Comparison of ENCODE assay signal across 23 mouse cellular contexts in the genomic region with DNA sequence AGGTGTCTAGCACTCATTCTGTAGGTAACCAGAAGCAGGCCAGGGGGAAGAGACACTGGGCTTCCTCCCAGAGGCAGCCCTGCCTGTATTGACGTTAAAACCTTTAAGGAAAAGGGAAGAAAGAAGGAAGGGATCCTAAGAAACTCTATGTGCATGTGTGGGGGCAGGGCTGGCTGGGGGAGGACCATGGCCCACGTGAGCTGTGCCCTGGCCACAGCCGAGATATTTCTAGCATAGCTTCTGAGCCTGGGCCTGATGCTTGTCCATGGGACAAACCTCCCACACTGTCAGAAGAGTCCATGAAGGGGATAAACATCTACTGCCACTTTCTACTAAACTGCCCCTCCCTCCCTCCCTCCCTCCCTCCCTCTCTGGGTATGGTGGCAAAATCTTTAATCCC. TPM values are rescaled to one million over a fixed set of nuclear protein-coding genes. Genes with fewer than 3 reads are reported as not detected.
DNase-seq lines count a peak whose midpoint lies in the region; ATAC-seq and TF ChIP-seq lines count a peak whose summit lies in the region.
"Had no signal": no experiment of that assay in that cellular context is flagged by ENCODE, and none has a peak within 500 bp of the region (broad histone marks: within the 10 kb centered on the region; RNA-seq: fewer than 3 reads in every experiment).

No protein-coding gene starts in this region.

- intact Hi-C loops in heart, postnatal 36 days (cut with DNase I), result no loop called here

- peaks cover 21% of the 10 kb centered on the region; the same call in 1 of the 2 replicates for H3K79me2 ChIP-seq in liver, adult 2 months (ENCODE audit: control insufficient read depth, insufficient read depth, low read length)

- 51% methylated on average over 3 of the region's 3 CpGs for WGBS in heart, embryonic 10.5 days
- 20% methylated on average over 3 of the region's 3 CpGs for WGBS in liver, adult 2 months
- 61% methylated on average over 3 of the region's 3 CpGs for WGBS in stomach, postnatal 0 days

- no peak overlapping the region for H3K4me3 ChIP-seq in heart, embryonic 10.5 days
- peak overlapping the region; percentile 72 for H3K4me3 ChIP-seq in liver, adult 2 months (ENCODE audit: insufficient read depth, low read depth, low read length)
- H3K4me3 ChIP-seq in stomach, postnatal 0 days (ENCODE audit: low read depth, low read length), result no peak overlapping the region
- H3K4me3 ChIP-seq: forebrain, embryonic 13.5 days; heart, embryonic 15.5 days; hindbrain, embryonic 10.5 days had no signal

- TF ChIP-seq POLR2A in liver, adult 2 months (IDR thresholded peaks at IDR 0.05; ENCODE audit: extremely low read depth, insufficient read depth, low read length), result no peak

- H3K4me2 ChIP-seq in stomach, postnatal 0 days (replicated peaks; ENCODE audit: low read depth), result no peak overlapping the region
- H3K4me2 ChIP-seq: forebrain, embryonic 13.5 days; heart, embryonic 11.5 days; heart, embryonic 15.5 days; hindbrain, embryonic 14.5 days had no signal

- TF ChIP-seq CTCF in liver, adult 2 months (IDR thresholded peaks at IDR 0.05; ENCODE audit: low read depth, low read length), result no peak
- no peak for TF ChIP-seq CTCF in stomach, postnatal 0 days (IDR thresholded peaks at IDR 0.05; ENCODE audit: low read depth)

- peak overlapping the region; percentile 44; the same call in 1 of the 2 replicates for H3K27ac ChIP-seq in heart, embryonic 10.5 days
- peak overlapping the region; percentile 87 for H3K27ac ChIP-seq in liver, adult 2 months (replicated peaks; ENCODE audit: insufficient read depth, low read depth, low read length)
- no peak overlapping the region for H3K27ac ChIP-seq in stomach, postnatal 0 days (replicated peaks)
- H3K27ac ChIP-seq: forebrain, embryonic 13.5 days; heart, embryonic 15.5 days; hindbrain, embryonic 10.5 days; hindbrain, embryonic 14.5 days had no signal

- H3K9ac ChIP-seq in liver, adult 2 months (ENCODE audit: low read depth, low read length), result peak overlapping the region; percentile 22
- H3K9ac ChIP-seq in stomach, postnatal 0 days (ENCODE audit: low read length), result no peak overlapping the region
- H3K9ac ChIP-seq: forebrain, embryonic 13.5 days; heart, embryonic 15.5 days; hindbrain, embryonic 14.5 days had no signal

- no peak for DNase-seq in heart, embryonic 10.5 days (ENCODE audit: low spot score)
- DNase-seq in heart, postnatal 36 days, result no peak
- DNase-seq in liver, adult 2 months (ENCODE audit: extremely low read depth, low read depth, low spot score), result no peak
- DNase-seq in liver (no peak), adipocyte (ENCODE audit: low spot score) (no peak)
- peak; percentile 75 to 79 for DNase-seq in kidney, postnatal 36 days
- DNase-seq in stomach, postnatal 0 days (ENCODE audit: low spot score), result no peak
- DNase-seq: adrenal gland, adult 2 months; adrenal gland, postnatal 25 days; cerebellum, adult 18-20 months; cerebellum, adult 9-11 months; cerebellum, postnatal 36 days; gastrocnemius, postnatal 10 days; heart, adult 18-20 months; heart, postnatal 14 days had no signal

- ATAC-seq in stomach, postnatal 0 days (ENCODE audit: low FRiP score, low TSS enrichment), result no peak
- ATAC-seq: forebrain, embryonic 13.5 days had no signal

- H3K27me3 ChIP-seq in heart, embryonic 10.5 days (ENCODE audit: insufficient read depth, poor library complexity, severe bottlenecking), result no peaks in the 10 kb centered on the region
- no peaks in the 10 kb centered on the region for H3K27me3 ChIP-seq in liver, adult 2 months (ENCODE audit: control insufficient read depth, insufficient read depth, low read length)
- H3K27me3 ChIP-seq in stomach, postnatal 0 days (ENCODE audit: control insufficient read depth, insufficient read depth, low read length), result no peaks in the 10 kb centered on the region
- H3K27me3 ChIP-seq: forebrain, embryonic 13.5 days; heart, embryonic 15.5 days had no signal

- H3K4me1 ChIP-seq in heart, embryonic 10.5 days, result peaks cover 21% of the 10 kb centered on the region
- H3K4me1 ChIP-seq in liver, adult 2 months (ENCODE audit: control insufficient read depth, insufficient read depth, low read length), result peaks cover 39% of the 10 kb centered on the region
- no peaks in the 10 kb centered on the region for H3K4me1 ChIP-seq in stomach, postnatal 0 days (replicated peaks; ENCODE audit: control insufficient read depth, insufficient read depth)
- H3K4me1 ChIP-seq: forebrain, embryonic 13.5 days had no signal

- H3K9me3 ChIP-seq in heart, embryonic 10.5 days, result no peaks in the 10 kb centered on the region
- H3K9me3 ChIP-seq in stomach, postnatal 0 days (ENCODE audit: control insufficient read depth, low read length), result no peaks in the 10 kb centered on the region
- H3K9me3 ChIP-seq: forebrain, embryonic 13.5 days; heart, embryonic 15.5 days; hindbrain, embryonic 10.5 days had no signal

- H3K36me3 ChIP-seq in heart, embryonic 10.5 days, result no peaks in the 10 kb centered on the region
- no peaks in the 10 kb centered on the region for H3K36me3 ChIP-seq in liver, adult 2 months (ENCODE audit: control insufficient read depth, insufficient read depth, low read length)
- no peaks in the 10 kb centered on the region for H3K36me3 ChIP-seq in stomach, postnatal 0 days (ENCODE audit: control insufficient read depth, insufficient read depth, low read length)
- H3K36me3 ChIP-seq: heart, embryonic 15.5 days; hindbrain, embryonic 10.5 days had no signal

- TF ChIP-seq EP300 in stomach, postnatal 0 days (optimal IDR thresholded peaks at IDR 0.05), result no peak

RNA-seq across cellular contexts. Expression of gene Slc22a1, which starts 1.8 kb away (rescaled TPM):
- polyA plus RNA-seq in heart, embryonic 10.5 days (2016; fragmentation: Nextera tagmentation; extraction: Ambion mirVana), result 0.39 and 1.1 TPM in 2 replicates
- total RNA-seq in heart, postnatal 36 days (2021), result 10 to 100 TPM in 1 of 2 experiments, 1 to 10 TPM in 1; 7.1 to 10.6 TPM
- 311 and 487 TPM in 2 replicates for total RNA-seq in liver, adult 2 months (2014; rRNA removed)
- 527 and 571 TPM in 2 replicates for polyA plus RNA-seq in liver, adult 2 months (2012; rRNA removed)
- polyA plus RNA-seq in stomach, postnatal 0 days (2015; fragmentation: Nextera tagmentation; extraction: Ambion mirVana), result 7.9 and 10.4 TPM in 2 replicates
- total RNA-seq: adrenal gland, postnatal 25 days; gastrocnemius, postnatal 10 days; gastrocnemius, postnatal 4 days; MEL had no signal
- polyA plus RNA-seq: C2C12; forebrain, embryonic 13.5 days; hindbrain, embryonic 10.5 days; hindbrain, embryonic 14.5 days had no signal

Comparison
In these comparisons a context has a peak if more than half of its experiments do, and no peak if none do; other contexts are left out.
1. DNase-seq: peak in kidney, postnatal 36 days (2 of 2); none in heart, embryonic 10.5 days (single experiment), heart, postnatal 36 days (0 of 2), liver, adult 2 months (single experiment), liver (single experiment), stomach, postnatal 0 days (single experiment) and adipocyte (single experiment).
2. RNA of gene Slc22a1, which starts 1.8 kb away (polyA plus RNA-seq): 527 to 571 TPM in liver, adult 2 months; 7.9 to 10.4 TPM in stomach, postnatal 0 days and 0.39 to 1.1 TPM in heart, embryonic 10.5 days; every median in the first group is over 10 times any median in the second.